Mouse (Mus musculus) hindbrain, embryonic 16.5 days (tissue): ENCODE data around the gene Tex11. TPM values are rescaled to one million over a fixed set of nuclear protein-coding genes. Genes with fewer than 3 reads are reported as not detected.
"Not testable (repeated sequence)": the region's sequence is repeated elsewhere in the genome, so short reads cannot be mapped to it uniquely, and the experiment has no call there.

Experiments used
- ATAC-seq: fragments of 200-750 bp; cut with Nextera tagmentation; 2 replicates; pipeline ENCODE4 v1.8.0; 2017; ENCODE audit warnings: moderate TSS enrichment, moderate library complexity
- H3K27ac ChIP-seq: fragments of 300-500 bp; sonication (generic); 2 replicates; pipeline ENCODE4 v1.5.1; 2014; ENCODE audit warnings: low read depth, mild to moderate bottlenecking, control low read depth, low read length, moderate library complexity
- H3K27me3 ChIP-seq: fragments of 300-500 bp; sonication (generic); replicated peaks from 2 replicates; pipeline ENCODE4 v1.6.1; 2014; ENCODE audit warnings: low read length; ENCODE audit not compliant: control insufficient read depth, insufficient read depth
- H3K36me3 ChIP-seq: fragments of 300-500 bp; sonication (generic); 2 replicates; pipeline ENCODE4 v1.6.1; 2014; ENCODE audit warnings: mild to moderate bottlenecking, low read length, moderate library complexity, mixed read lengths; ENCODE audit not compliant: control insufficient read depth, insufficient read depth
- H3K4me1 ChIP-seq: fragments of 300-500 bp; sonication (generic); 2 replicates; pipeline ENCODE4 v1.6.1; 2014; ENCODE audit warnings: low read depth, low read length; ENCODE audit not compliant: control insufficient read depth, insufficient read depth
- H3K4me2 ChIP-seq: fragments of 300-500 bp; sonication (generic); 2 replicates; pipeline ENCODE4 v1.6.1; 2014; ENCODE audit warnings: mild to moderate bottlenecking, low read length, control low read depth, moderate library complexity
- H3K4me3 ChIP-seq: fragments of 300-500 bp; sonication (generic); 2 replicates; pipeline ENCODE4 v1.5.1; 2014; ENCODE audit warnings: mild to moderate bottlenecking, low read length, control low read depth, moderate library complexity
- H3K9ac ChIP-seq: fragments of 300-500 bp; sonication (generic); 2 replicates; pipeline ENCODE4 v1.6.1; 2014; ENCODE audit warnings: low read depth, mild to moderate bottlenecking, control low read depth, low read length, moderate library complexity
- H3K9me3 ChIP-seq: fragments of 300-500 bp; sonication (generic); 2 replicates; pipeline ENCODE4 v1.6.1; 2014; ENCODE audit warnings: mild to moderate bottlenecking, low read length, moderate library complexity; ENCODE audit not compliant: control insufficient read depth
- WGBS: fragments of 180-500 bp; shearing (Covaris S2); extraction: QIAGEN DNeasy Blood & Tissue Kit; methylation state at CpG from one replicate; pipeline ENCODE4 v1.1.7; 2014; 5-methylcytosine and 5-hydroxymethylcytosine counted together
- polyA plus RNA-seq: library from polyadenylated mRNA; unstranded; fragments of >200 nt; fragmentation: Nextera tagmentation; extraction: Ambion mirVana; gene quantifications from 2 replicates; pipeline ENCODE4 v1.2.1, GENCODE M21; 2015

Tex11 gene
- 0.11 TPM in 1 of 2 replicates, not detected in the other for polyA plus RNA-seq

DNA sequence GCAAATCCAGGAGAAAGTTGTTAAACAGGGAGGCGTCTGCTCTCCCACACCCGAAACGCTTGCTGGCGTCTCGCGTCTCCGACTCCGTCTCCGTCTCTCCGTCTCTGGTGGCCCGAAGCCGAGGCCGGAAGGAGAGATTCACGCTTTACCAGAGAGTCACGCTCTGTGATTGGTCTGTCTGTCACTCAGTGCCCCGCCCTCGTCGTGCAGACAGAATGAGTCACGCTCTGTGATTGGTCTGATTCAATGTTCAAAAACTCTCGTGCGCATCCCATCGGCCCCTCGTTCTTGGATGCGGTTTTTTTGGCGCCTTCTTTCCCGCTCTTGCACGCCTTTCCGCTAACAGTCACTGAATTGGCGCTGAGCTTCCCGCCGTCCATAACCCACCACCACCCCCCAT is at the start of gene Tex11:
Gene Tex11, minus strand, starts transcription at position 127 of the 400 bp plus-strand sequence.
- H3K27me3 ChIP-seq, result no peaks in the 10 kb centered on the region
- H3K9ac ChIP-seq, result no peak within 1 kb of the TSS
- no peak within 1 kb of the TSS for H3K4me2 ChIP-seq
- no peak for ATAC-seq
- no peak within 1 kb of the TSS for H3K27ac ChIP-seq
- no peaks in the 10 kb centered on the region for H3K4me1 ChIP-seq
- H3K9me3 ChIP-seq, result 0 out of 2 replicates have a peak, but pooled peaks cover 3% of the 10 kb centered on the region
- 90% methylated on average over 31 of the region's 31 CpGs for WGBS
- no peaks in the 10 kb centered on the region for H3K36me3 ChIP-seq
- H3K4me3 ChIP-seq, result no peak within 1 kb of the TSS

DNA sequence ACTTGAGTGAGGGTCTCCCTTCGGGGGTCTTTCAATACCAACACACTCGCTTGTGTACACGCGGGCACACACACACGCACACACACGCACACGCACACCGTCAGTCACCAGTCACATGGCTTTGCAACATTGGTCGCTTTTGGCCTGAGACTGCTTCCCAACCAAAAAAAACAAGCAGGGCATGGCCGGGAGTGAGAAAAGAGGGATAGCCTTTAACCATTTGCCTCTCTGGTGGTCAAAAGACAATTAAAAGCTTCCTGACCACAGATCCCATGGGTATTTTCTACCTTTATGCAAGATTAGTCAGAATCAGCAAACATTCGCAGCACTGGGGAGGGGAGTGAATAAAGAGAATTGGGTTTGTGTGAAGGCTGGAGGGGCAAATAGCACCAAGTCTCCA is 26.5 kb upstream of the Tex11 start, which contains the start of gene Slc7a3:
Gene Slc7a3, minus strand, starts transcription at position 101 of the 400 bp plus-strand sequence.
- Histone ChIP-seq H3K4me3 (peak within 1 kb of the TSS; percentile 38), H3K36me3 (no peaks in the 10 kb centered on the region), H3K9ac (peak within 1 kb of the TSS; percentile 27), H3K4me1 (no peaks in the 10 kb centered on the region), H3K27ac (no peak within 1 kb of the TSS), H3K9me3 (no peaks in the 10 kb centered on the region), H3K27me3 (no peaks in the 10 kb centered on the region; the same call in 1 of the 2 replicates), H3K4me2 (peak within 1 kb of the TSS; percentile 69)
- WGBS, result 29% methylated on average over 11 of the region's 11 CpGs
- ATAC-seq, result no peak

DNA sequence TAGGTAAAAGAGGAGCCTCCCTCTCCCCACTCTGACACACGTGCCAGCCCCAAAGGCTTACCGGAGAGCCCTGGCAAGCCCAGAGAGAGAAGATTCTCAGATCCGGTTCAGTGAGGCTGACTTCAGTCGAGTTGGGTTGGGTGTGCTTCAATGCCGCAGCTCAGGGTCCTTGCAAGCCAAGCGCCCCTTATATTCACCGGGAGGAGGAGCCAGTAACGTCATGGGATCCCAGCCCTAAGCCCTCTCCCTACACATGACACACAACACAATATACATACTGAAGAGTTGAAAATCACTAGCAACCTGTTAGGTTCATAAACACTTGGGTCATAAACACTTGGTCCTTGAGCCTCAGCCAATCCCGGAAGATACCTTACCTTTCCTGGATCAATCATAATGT is 25.7 kb upstream of the Tex11 start:
- WGBS, result 19% methylated on average over 7 of the region's 9 CpGs
- not testable (repeated sequence) for H3K9ac ChIP-seq, H3K27ac ChIP-seq, H3K9me3 ChIP-seq, H3K36me3 ChIP-seq, H3K27me3 ChIP-seq, H3K4me1 ChIP-seq
- peak overlapping the region; percentile 69 for H3K4me2 ChIP-seq
- peak; percentile 69; the same call in 1 of the 2 replicates for ATAC-seq
- peak overlapping the region; percentile 38 for H3K4me3 ChIP-seq

DNA sequence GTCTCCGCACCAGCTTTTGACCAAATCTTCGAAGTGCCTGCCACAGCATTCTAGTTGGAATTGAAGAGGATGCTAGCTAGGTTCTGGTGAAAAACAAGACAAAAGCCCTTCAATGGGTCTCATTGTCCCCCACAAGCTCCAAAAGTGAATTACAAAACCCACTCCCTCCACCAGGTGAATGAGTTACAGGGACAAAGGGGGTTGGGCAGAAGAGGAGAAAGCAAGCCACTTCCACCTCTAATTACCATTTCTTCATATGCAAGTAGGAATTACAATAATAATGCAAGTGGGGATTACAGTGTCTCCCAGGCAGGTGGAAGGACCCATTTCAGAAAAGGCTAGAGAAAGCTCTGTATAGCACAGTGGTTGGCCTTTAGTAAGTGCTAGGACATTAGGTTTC is 24.7 kb upstream of the Tex11 start:
- Histone ChIP-seq H3K9me3 (no peaks in the 10 kb centered on the region), H3K9ac (no peak overlapping the region), H3K4me1 (no peaks in the 10 kb centered on the region), H3K27ac (no peak overlapping the region), H3K4me2 (peak overlapping the region; percentile 69), H3K27me3 (no peaks in the 10 kb centered on the region; the same call in 1 of the 2 replicates), H3K36me3 (no peaks in the 10 kb centered on the region), H3K4me3 (no peak overlapping the region; the same call in 1 of the 2 replicates)
- 37% methylated on average over 2 of the region's 2 CpGs for whole genome bisulfite sequencing
- ATAC-seq, result no peak

DNA sequence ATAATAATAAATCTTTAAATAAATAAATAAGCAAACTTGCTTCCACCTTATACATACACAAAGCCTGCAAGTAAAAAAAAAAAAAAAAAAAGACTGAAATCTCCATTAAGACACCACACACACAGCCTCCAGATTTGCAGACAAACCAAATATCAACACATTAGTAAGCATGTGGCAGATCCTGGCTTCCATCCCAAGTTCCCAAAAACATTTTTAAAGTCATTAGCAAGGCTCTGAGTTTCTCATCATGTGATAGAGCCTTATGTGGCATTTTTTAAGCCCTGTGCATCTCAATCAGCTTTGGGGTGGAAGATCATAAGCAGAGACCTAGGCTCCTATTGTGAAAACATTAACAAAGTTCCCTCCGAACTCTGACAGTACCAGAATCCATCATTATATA is 5.8 kb upstream of the Tex11 start:
- no peaks in the 10 kb centered on the region for H3K4me1 ChIP-seq
- no peak overlapping the region for H3K27ac ChIP-seq
- no peak overlapping the region for H3K9ac ChIP-seq
- H3K4me3 ChIP-seq, result no peak overlapping the region
- H3K9me3 ChIP-seq, result no peaks in the 10 kb centered on the region
- no peak overlapping the region for H3K4me2 ChIP-seq
- H3K27me3 ChIP-seq, result no peaks in the 10 kb centered on the region
- 70% methylated on average over 1 of the region's 1 CpGs for WGBS
- ATAC-seq, result no peak
- no peaks in the 10 kb centered on the region for H3K36me3 ChIP-seq

DNA sequence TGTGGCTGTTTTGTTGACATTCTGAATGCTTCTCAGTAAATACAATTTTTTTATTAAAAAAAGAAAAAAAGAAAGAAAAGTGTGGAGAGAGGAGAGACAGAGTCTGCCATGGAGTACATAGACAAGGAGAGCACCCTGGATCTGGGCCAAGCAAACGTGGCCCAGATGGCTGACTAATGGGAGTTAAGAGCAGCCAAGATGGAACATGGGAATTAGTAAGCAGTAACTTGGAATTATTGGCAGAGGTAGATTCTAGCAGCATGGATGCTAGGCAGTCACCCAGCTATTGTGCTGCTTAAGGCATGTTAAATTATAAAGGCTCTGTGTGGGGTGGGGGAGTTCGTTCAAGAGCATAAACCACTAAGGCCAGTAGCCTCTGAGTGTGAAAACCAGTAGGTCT is 4.0 kb upstream of the Tex11 start:
- no peak overlapping the region for H3K27ac ChIP-seq

DNA sequence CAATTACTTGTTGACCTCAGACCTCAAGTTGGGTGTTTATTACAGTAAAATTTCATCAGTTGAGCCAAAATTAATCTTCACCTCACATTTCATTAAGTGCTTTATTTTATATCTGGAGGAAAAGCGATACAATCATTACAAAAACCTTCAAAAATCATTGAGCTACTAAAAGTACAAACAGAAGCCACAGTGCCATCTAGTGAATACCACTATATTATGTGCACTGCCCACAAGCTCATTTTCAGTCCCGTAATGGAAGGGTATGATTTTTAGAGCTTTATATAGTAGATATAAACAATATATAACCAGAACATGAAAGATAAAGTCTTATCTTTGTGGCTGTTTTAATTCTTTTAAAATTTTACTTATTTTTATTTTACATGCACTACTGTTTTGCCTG is 115.8 kb downstream of the Tex11 start:
- no peak for ATAC-seq
- 36% methylated on average over 2 of the region's 2 CpGs for WGBS
- Histone ChIP-seq H3K4me1 (no peaks in the 10 kb centered on the region), H3K4me2 (no peak overlapping the region), H3K4me3 (no peak overlapping the region), H3K27ac (no peak overlapping the region), H3K27me3 (no peaks in the 10 kb centered on the region), H3K9ac (no peak overlapping the region), H3K36me3 (no peaks in the 10 kb centered on the region), H3K9me3 (no peaks in the 10 kb centered on the region)

More for the DNA sequence above, 4.0 kb upstream of the Tex11 start:
- no peaks in the 10 kb centered on the region for H3K27me3 ChIP-seq
- H3K4me1 ChIP-seq, result no peaks in the 10 kb centered on the region
- H3K9ac ChIP-seq, result no peak overlapping the region
- no peak for ATAC-seq
- no peaks in the 10 kb centered on the region for H3K36me3 ChIP-seq
- no peak overlapping the region for H3K4me2 ChIP-seq
- H3K4me3 ChIP-seq, result no peak overlapping the region
- H3K9me3 ChIP-seq, result 0 out of 2 replicates have a peak, but pooled peaks cover 3% of the 10 kb centered on the region
- 47% methylated on average over 2 of the region's 2 CpGs for WGBS

DNA sequence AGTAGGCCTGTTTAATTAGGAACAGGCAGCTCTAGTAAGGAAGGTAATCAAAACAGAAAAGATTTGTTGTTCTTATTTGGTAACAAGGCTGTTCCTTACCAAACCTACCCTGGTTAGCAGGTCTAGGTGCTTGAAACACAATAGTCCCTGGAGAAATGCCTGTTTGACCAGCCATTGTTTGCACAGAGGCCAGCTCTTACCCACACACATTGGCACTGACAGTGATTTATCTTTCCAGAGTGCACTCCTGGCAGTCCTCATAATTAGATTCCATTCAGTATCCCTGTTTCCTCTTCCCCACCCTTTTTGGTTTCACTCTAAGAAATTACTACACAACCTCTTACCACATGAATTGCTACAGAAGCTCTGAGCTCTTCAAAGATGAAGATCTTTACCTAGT is 220.3 kb downstream of the Tex11 start:
- Histone ChIP-seq H3K36me3 (no peaks in the 10 kb centered on the region), H3K4me2 (no peak overlapping the region), H3K9ac (no peak overlapping the region), H3K9me3 (no peaks in the 10 kb centered on the region), H3K4me3 (no peak overlapping the region), H3K27me3 (no peaks in the 10 kb centered on the region), H3K4me1 (no peaks in the 10 kb centered on the region), H3K27ac (no peak overlapping the region)
- no peak for ATAC-seq

DNA sequence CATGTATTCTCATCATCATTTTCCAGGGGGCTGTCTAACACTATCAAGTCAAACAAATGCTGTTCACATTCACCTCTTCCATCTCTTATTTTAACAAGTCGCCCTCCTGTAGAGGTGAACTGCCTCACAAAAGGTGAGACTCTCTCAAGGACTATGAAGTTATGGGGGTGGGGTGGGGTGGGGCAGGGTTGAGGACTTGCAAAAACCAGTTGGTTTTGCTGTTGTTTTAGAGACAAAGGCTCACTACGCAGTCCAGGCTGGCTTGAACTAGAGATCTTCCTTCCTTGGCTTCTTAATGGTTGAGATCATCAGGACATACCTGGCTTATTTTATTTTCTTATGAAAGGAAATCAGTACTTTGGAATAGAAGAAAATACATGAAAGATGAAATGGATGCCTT is 226.7 kb downstream of the Tex11 start:
- Histone ChIP-seq H3K9me3 (no peaks in the 10 kb centered on the region), H3K4me3 (no peak overlapping the region), H3K9ac (no peak overlapping the region), H3K36me3 (no peaks in the 10 kb centered on the region), H3K4me2 (no peak overlapping the region), H3K27ac (no peak overlapping the region), H3K4me1 (no peaks in the 10 kb centered on the region), H3K27me3 (no peaks in the 10 kb centered on the region)
- ATAC-seq, result no peak
- WGBS, result 92% methylated on average over 2 of the region's 2 CpGs

DNA sequence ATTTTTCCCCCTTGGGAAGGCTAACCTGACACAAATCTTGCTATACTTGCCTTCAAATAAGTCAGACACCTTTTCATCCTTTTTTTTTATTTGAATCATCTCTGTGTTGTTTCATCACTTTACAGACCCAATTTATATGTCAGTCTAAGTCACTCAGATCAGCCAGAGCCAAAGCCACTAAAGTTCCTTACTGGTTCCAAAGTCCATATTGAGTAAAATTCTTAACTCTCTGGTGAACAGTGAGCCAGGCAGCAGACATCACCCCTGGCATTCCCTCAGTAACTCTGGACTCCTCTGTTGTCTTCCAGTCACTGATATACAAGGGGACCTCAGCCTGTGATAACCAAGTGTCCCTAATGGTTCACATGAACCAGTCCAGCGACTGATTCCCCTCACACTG is 233.9 kb downstream of the Tex11 start:
- Histone ChIP-seq H3K27ac (no peak overlapping the region), H3K36me3 (no peaks in the 10 kb centered on the region), H3K9ac (no peak overlapping the region), H3K9me3 (no peaks in the 10 kb centered on the region), H3K4me3 (no peak overlapping the region), H3K4me2 (no peak overlapping the region), H3K27me3 (no peaks in the 10 kb centered on the region), H3K4me1 (no peaks in the 10 kb centered on the region)
- 92% methylated on average over 1 of the region's 1 CpGs for WGBS
- ATAC-seq, result no peak
